Comparison of ENCODE assay signal across 17 mouse cellular contexts in the genomic region with DNA sequence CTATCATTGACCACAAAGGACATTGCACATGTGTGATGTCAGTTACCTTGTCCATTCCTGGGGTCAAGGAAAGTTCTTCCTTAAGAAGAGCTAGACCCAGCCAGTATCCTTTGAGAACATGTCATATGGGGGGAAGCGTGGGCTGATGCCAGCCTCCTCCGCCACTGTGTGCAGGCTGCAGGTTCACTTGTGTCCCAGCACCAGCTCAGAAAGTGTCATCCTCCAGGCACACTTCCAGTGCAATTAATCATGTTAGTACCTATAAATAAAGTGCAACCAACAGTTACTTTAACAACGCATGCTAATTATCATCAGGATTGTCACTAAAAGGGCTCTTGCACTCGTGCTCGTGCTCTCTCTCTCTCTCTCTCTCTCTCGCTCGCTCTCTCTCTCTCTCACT.
DNase-seq lines count a peak whose midpoint lies in the region.
"Had no signal": no experiment of that assay in that cellular context is flagged by ENCODE, and none has a peak within 500 bp of the region (broad histone marks: within the 10 kb centered on the region; RNA-seq: fewer than 3 reads in every experiment).

No protein-coding gene starts in this region.

- peak; percentile 31 to 33 for DNase-seq in cerebellum, adult 18-20 months
- DNase-seq in cerebellum, postnatal 10 days = no peak
- DNase-seq in frontal cortex, adult 2 months (ENCODE audit: extremely low spot score in 1 of 2, low spot score in 1 of 2) = peak; percentile 7 to 39
- DNase-seq in frontal cortex, postnatal 10 days (ENCODE audit: low spot score in 2 of 2) = no peak
- DNase-seq in left cerebral cortex, postnatal 14 days (ENCODE audit: low spot score in 2 of 2) = peak; percentile 21 to 54
- no peak for DNase-seq in left cerebral cortex, postnatal 4 days
- DNase-seq in right cerebral cortex, postnatal 25 days = peak; percentile 9
- DNase-seq: adrenal gland, postnatal 10 days; cerebellum, adult 9-11 months; gastrocnemius, postnatal 25 days; heart, adult 2 months; kidney, postnatal 25 days; liver, embryonic 13.5 days; lung, adult 2 months; lung, postnatal 14 days; thymus, adult 18-20 months; thymus, postnatal 36 days had no signal

- intact Hi-C loops in left cerebral cortex, postnatal 14 days (cut with DNase I) = no loop called here
- intact Hi-C loops in left cerebral cortex, postnatal 4 days (cut with DNase I) = no loop called here

Comparison
In these comparisons a context has a peak if more than half of its experiments do, and no peak if none do; other contexts are left out.
1. DNase-seq: peak in cerebellum, adult 18-20 months (2 of 2), frontal cortex, adult 2 months (2 of 2), left cerebral cortex, postnatal 14 days (2 of 2) and right cerebral cortex, postnatal 25 days (single experiment); none in cerebellum, postnatal 10 days (0 of 2), frontal cortex, postnatal 10 days (0 of 2) and left cerebral cortex, postnatal 4 days (single experiment).